Mouse (Mus musculus) heart, postnatal 0 days (tissue): Measurements from ENCODE around the gene Atxn1.

Experiments used
- CTCF ChIP-seq: IDR thresholded peaks from 2 replicates; pipeline ENCODE4 v1.5.1; 2016; ENCODE audit warnings: antibody characterized with exemption, control low read depth, low read depth
- EP300 ChIP-seq: IDR thresholded peaks from 2 replicates; pipeline ENCODE4 v1.6.1; 2016; ENCODE audit warnings: antibody characterized with exemption, low read depth

DNA sequence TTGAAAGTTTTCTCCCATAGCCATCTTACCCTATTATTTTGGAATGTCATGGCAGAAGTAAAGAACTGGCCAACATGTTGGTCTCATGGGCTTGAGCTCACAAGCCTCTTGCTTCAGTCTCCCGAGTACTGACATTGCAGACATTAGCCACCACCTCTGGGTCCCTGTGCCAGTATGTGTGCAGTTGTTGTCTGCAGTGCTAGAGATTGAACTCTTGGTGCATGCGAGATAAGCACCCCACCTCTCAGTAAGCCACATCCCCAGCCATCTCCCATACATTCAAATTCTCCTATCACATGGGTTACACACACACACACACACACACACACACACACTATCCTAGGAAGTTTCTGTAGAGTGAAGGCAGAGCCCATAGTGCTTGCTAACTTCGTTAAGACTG, 464.9 kb downstream of the Atxn1 start:
- TF ChIP-seq CTCF (no peak), EP300 (no peak)
